Mouse (Mus musculus) liver, adult 2 months (tissue): ENCODE data around the gene Asxl1.

Experiments
- CTCF ChIP-seq: fragments of 200-500 bp; IDR thresholded peaks from 2 replicates; pipeline ENCODE4 v1.5.1; 2011; ENCODE audit warnings: low read depth, low read length, control low read depth
- POLR2A ChIP-seq: fragments of 200-500 bp; IDR thresholded peaks from 2 replicates; pipeline ENCODE4 v1.6.1; 2011; ENCODE audit warnings: low read length, control low read depth; ENCODE audit not compliant: insufficient read depth; ENCODE audit errors: extremely low read depth

- TF ChIP-seq CTCF (no peak), POLR2A (no peak)
Observed at GRCm38 (mm10) chr2:153443434-153444240, 98.0 kb downstream of the Asxl1 start.
